Mouse (Mus musculus): ENCODE results near the gene Pcx.

DNA sequence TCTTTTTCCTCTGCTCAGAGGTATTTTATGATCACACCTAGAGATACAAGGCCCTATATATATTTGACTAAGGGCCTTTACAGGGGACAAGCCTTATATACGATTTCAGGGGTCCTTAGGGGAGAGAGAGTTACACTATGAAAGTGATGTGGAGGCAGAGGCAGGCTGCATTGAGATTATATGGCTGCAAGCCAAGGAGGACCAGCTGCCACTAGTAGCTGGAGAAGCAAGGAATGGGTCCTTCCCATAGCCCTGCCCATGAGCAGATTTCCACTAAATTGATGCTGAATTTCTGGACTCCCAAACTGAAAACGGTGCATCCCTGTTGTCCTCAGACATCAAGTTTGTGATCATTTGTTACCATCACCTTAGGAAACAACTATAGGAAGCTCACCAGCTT lies 73.6 kb downstream of the Pcx start:
- TF ChIP-seq CTCF (conservative IDR thresholded peaks at IDR 0.05; ENCODE audit: insufficient read depth, insufficient read length, low read depth, low read length) (no peak), POLR2A (IDR thresholded peaks at IDR 0.05; ENCODE audit: low read depth, low read length) (no peak)

All from kidney, adult 2 months (tissue).